Mouse (Mus musculus) layer of hippocampus, postnatal 14 days (tissue): ENCODE data around the gene Rasa3. TPM values are rescaled to one million over a fixed set of nuclear protein-coding genes. Genes with fewer than 3 reads are reported as not detected.
A peak's percentile ranks its signal among the peaks of the same experiment; 100 is the strongest.

Source experiments
- DNase-seq, 2 experiments: peaks; one replicate each; pipeline ENCODE4 v3.0.0; 2021 to 2022; ENCODE audit warnings: low spot score in 2 of 2, mixed read lengths in 1 of 2
- total RNA-seq, 2 experiments: library from RNA; stranded (reverse); gene quantifications; 2 replicates each; pipeline ENCODE4 v1.2.3; 2021

Rasa3 gene
- total RNA-seq, 2 experiments from 2014 or later: 65.5 to 65.6 TPM

- DNase-seq: no peak
Measured at GRCm38 (mm10) chr8:13650541-13651191, 26.7 kb downstream of the Rasa3 start.

DNA sequence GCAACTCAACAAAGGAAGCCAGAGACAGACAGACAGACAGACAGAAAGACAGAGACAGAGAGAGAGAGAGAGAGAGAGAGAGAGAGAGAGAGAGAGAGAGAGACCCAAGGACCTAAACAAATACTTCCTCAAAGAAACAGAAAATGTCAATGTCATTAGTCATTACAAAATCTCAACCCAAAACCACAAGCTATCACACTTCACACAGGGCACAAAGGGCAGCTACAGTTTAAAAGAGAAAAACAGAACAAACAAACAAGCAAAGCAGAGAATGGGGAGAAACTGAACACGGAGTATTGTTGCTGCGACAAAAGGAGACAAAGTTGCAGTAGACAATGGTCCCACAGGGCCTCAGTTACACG lies 28.3 kb downstream of the Rasa3 start:
- no peak for DNase-seq

GRCm38 (mm10) chr8:13648377-13649153 lies 28.8 kb downstream of the Rasa3 start:
- DNase-seq: no peak

- DNase-seq: no peak
Measured at GRCm38 (mm10) chr8:13647591-13647990, 29.8 kb downstream of the Rasa3 start.

DNA sequence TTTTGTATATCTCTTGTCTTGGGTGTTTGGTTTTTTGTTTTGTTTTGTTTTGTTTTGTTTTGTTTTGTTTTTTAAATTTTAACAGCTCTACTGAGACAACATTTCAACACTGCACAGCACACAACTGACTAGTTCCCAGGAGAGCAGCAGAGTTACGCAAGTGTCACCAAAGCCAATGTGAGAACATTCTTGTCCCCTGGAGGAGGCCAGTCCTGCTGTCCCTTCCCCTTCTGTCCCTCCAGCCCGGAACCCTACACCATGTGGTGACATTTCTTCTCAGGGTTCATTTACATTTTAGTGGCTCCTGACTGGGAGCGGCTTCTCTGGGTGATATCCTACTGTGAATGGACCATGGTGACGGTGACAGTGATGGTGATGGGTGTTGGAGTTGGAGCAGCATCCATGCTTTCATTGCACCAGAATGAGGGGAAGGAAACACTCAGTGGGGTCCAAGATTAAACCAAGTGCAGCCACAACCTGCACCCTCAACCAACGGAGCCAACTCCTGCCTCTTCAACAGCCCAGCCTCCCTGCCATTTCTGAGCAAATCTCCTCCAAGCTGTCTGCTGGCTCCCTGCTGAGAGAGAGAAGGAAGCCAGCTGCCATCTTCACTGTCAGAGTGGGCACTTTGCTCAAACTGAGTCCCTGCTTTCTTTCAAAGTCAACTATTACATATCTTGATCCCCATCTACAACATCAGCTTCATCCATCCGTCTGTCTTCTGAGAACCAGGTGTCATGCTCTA lies 32.3 kb downstream of the Rasa3 start:
- no peak for DNase-seq

DNA sequence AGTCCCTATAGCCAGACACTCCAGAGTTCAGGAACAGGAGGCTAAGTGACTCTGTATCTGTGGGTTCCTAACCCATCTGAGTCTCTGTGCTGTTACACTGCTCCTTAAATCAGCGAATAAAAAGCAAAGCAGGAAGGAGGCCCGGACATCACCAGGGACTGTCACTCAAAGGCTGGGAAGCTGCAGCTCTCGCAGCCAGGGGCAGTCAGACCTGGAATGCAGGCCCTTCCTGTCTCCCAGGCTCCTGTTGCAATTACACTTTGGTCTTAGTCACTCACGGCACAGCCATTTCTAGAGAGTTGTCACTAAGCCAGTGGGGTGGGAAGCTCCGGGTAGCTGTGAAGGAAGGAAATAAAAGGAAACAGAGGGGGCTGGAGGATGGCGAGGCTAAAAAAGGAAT lies 33.2 kb downstream of the Rasa3 start:
- DNase-seq: peak in 1 of 2 experiments; percentile 35

GRCm38 (mm10) chr8:13642659-13643181 lies 34.7 kb downstream of the Rasa3 start:
- DNase-seq: no peak

DNA sequence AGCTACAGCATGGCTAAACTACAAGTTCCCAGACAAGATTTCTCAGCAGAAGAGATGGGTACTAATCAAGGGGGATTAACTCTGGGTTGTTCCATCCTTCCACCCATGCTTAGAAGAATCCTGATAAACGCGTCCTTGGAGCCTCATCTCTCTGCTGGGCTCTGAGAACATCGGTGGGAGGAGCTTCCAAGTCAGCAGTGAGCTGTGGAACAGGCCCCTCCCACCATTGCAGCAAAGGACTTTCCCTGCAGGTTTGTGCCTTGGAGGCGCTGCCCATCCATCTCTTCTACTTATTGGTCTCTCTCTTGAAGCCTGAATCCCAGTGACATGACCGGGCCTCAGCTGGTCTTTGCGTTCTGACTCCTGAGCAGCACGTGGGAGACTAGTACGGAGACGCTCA lies 36.2 kb downstream of the Rasa3 start:
- DNase-seq: no peak

GRCm38 (mm10) chr8:13640452-13640883 lies 36.9 kb downstream of the Rasa3 start:
- DNase-seq: peak in 1 of 2 experiments; percentile 29

DNA sequence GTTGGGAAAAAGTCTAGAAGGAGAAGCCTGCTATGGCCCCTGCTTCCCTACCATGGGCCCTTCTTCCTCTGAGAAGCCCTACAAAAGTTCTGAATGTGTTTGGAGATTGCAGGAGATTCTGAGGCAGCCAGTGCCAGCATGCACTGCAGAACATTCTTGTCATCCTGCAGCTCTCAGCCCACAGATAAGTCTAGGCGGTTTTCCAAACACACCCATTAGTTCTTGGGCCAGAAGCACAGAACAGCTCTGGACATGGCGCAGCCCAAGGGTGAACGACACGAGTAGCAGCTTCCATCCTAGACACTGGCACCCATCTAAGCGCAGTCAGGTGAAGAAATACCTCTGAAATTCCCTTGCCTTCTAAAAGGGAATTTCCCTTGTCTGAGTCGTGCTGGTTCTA lies 44.3 kb downstream of the Rasa3 start:
- DNase-seq: no peak

DNA sequence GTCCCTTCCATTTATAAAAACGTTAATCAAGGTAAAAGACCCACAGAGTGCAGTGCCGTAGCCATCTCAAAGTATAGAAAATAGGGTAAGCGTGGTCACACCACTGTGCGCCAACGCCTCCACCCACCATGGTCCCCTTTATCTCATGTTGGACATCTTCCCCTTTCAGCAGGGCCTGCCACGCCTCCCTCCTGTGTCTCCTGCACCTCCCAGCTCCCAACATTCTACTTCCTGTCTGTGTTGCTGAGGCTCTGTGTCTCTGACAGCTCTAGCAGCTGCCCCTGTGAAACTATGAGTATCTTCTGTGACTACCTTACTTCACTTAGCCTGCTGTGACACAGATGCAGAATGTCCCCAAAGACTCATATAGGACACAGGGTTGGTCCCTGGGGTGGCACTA lies 45.1 kb downstream of the Rasa3 start:
- DNase-seq: no peak

GRCm38 (mm10) chr8:13630754-13631153 lies 46.6 kb downstream of the Rasa3 start:
- DNase-seq: no peak

- DNase-seq: no peak
Measured at GRCm38 (mm10) chr8:13630171-13630570, 47.2 kb downstream of the Rasa3 start.

GRCm38 (mm10) chr8:13629351-13630090 lies 47.9 kb downstream of the Rasa3 start:
- DNase-seq: no peak

DNA sequence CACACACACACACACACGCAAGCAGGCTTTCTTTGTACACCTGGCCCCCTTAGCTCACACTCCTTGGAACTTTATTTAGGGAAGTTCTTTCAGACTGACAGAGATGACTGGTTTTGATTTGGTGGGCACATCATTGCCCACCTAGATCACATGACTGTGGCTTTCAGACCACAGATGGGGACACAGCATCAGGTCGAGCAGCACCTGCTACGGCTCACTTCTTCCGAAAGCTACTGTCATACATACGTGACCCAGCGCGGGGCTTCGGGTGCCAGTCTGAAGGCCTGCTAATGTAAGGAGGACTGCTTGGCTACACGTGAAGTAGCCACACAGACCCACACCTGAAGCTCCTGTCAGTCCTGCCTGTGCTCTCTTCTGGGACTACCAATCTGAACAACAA lies 49.3 kb downstream of the Rasa3 start:
- no peak for DNase-seq

- DNase-seq: no peak
Measured at GRCm38 (mm10) chr8:13627591-13627990, 49.8 kb downstream of the Rasa3 start.

DNA sequence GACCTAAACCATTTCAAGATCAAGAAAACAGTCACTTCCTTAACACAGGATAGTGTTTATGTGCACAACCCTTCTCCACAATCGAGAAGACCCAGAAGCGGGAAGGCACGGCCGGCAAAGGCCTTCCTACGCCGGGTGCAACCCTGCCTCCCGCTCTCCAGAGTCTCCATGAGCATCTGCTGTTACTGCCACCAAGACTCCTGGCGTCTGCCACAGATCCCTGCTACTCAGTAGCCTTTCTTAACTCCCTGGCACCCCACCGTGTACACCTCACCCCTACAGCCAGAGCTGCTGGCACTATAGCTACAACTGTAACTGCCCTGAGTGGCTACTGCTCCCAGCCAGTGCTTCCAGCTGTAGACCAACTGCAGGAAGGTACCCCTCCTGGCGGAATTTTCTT lies 51.3 kb downstream of the Rasa3 start:
- no peak for DNase-seq

DNA sequence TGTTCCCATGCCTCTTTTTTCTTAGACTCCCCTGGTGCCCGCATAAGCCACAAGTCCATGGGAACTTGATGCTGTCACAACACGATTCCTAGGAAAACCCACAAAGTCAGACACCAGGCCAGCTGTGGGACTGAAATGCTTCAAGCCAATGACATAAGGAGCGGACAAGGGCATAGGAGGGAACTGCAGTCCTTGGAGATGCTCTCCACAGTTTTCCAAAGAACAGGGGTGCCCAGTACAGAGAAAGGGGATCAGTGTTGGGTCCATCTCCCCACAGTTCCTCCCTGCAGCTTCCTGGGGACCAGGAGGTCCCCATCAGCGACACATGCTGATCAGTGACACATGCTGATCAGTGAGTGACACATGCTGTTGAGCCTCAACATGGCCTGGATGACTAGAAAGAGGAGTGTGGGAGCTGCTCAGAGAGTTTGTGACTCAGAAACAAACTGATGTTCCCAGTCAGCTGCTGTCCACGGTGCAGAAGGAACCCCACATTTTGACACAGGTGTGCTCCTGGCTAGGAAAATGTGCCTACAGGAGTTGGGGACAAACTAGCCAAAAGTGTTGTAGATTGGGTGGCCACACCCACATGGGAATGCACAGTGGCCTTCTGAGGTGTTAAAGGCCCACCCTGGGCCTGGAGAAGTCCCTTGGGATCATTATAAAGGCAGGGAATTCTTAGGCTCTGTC lies 52.0 kb downstream of the Rasa3 start:
- no peak for DNase-seq

GRCm38 (mm10) chr8:13624863-13625262 lies 52.5 kb downstream of the Rasa3 start:
- DNase-seq: no peak

- peak in 1 of 2 experiments; percentile 22 for DNase-seq
Measured at GRCm38 (mm10) chr8:13623911-13624421, 53.4 kb downstream of the Rasa3 start.
